Mouse (Mus musculus): ENCODE results near the gene Ntmt1.

DNA sequence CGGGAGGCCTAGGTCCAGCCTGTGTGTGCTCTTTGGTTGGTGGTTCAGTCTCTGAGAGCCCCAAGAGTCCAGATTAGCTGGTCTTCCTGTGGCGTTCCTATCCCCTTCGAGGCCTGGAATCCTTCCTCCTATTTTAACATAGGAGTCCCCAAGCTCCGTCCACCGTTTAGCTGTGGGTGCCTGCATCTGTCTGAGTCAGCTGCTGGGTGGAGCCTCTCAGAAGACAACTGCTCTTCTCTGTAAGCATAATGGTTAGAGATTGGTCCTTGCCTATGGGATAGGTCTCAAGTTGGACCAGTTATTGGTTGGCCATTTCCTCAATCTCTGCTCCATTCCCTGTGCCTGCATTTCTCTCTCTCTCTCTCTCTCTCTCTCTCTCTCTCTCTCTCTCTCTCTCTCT, 52.2 kb downstream of the Ntmt1 start:
- TF ChIP-seq POLR2A (IDR thresholded peaks at IDR 0.05; ENCODE audit: insufficient read length, low read depth): no peak
- no peak for TF ChIP-seq TCF12 (IDR thresholded peaks at IDR 0.05; ENCODE audit: insufficient read depth, poor library complexity, severe bottlenecking)
